Mouse (Mus musculus) cerebellum, adult 9-11 months (tissue): ENCODE results near the gene Adcy9.

Experiments
- DNase-seq: peaks from one replicate; pipeline ENCODE4 v3.0.0; 2022

The Adcy9 gene

DNA sequence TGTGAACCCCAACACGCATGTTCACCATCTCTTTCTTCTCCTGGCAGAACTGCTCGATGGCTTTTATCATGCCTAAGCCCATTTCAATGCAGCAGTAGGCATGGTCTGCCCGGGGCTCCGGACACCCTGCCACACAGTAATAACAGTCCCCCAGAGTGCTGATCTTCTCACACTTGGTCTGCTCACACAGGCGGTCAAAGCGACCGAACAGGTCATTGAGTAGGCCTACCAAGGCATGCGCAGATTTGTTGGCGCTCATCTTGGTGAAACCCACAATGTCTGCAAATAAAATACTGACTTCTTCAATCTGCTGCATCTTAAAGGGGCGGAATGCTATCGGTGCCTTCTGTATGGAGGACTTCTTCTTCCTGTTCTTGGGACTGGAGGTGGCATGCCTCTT is 2.2 kb downstream of the Adcy9 start:
- DNase-seq = no peak

DNA sequence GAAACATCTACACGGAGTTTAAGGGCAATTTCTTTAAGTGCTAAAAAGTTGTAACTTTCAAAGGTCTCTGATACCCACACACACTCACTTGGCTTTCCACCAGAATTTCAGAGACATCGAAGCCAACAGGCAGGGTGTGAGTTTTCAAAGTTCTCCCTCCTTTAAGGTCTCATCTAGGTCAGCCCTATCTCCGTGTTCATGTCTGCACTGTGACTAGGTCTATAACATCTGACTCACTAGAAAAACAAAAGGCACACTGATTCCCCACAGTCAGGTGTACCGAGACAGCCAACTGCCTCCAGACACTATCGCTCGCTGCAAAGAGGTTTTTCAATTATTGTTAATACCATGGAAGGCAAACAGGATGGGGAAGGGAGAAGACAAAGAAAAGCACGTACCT is 2.8 kb downstream of the Adcy9 start:
- DNase-seq = no peak

DNA sequence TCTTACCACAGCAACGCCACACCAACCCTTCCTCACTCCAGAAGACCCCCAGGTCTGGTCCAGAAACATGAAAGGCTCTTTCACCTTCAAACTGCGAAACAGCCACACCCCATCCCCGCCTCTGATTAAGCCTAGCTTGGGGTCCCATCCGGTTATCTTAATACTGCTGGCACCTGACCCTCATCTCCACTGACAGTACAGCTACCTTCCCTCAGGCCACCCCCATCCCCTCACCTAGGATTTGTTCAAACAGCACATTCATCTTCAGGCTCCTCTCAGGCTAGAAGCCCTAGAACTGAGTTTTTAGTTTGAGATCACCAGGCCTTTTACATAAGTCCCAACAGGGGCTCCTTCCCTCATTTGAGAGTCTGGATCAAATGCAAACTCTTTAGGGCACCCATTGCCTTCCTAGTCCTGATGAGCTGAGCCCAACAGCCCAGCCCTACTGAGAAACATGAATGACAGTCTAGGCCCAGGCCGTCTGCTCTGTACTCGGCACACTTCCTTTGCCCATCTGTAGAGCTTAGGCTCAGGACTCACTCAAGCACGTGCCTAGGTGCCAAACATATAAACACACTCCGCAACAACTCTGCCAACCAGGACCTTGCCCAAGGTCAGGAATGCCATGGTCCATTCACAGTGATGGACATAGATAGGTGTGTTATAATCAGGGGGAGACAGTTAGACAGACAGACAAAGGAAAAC is 5.3 kb downstream of the Adcy9 start:
- DNase-seq = no peak

GRCm38 (mm10) chr16:4413988-4414880 is 6.1 kb downstream of the Adcy9 start:
- no peak for DNase-seq

GRCm38 (mm10) chr16:4413301-4413700 is 7.0 kb downstream of the Adcy9 start:
- DNase-seq = no peak

- no peak for DNase-seq
These were observed 8.0 kb downstream of the Adcy9 start for GRCm38 (mm10) chr16:4412298-4412697.

DNA sequence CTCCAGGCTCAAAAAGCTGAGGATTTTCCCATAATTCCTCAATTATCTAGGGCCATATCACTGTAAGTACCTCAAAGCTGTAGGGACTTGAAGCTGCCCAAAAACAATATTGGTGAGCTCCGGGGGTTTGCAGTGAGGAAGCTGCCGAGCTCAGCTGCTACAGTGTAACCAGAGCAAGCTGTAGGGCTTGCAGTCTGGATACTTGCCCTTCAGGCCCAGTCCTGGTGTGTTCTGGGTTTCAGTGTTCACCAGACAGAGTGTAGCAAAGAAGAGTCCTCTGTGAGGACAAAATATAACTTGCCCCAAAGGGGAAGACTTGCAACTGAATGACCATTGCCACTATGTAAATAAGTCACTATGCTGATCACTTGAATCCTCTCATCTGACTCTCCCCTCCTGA is 9.0 kb downstream of the Adcy9 start:
- DNase-seq = no peak

DNA sequence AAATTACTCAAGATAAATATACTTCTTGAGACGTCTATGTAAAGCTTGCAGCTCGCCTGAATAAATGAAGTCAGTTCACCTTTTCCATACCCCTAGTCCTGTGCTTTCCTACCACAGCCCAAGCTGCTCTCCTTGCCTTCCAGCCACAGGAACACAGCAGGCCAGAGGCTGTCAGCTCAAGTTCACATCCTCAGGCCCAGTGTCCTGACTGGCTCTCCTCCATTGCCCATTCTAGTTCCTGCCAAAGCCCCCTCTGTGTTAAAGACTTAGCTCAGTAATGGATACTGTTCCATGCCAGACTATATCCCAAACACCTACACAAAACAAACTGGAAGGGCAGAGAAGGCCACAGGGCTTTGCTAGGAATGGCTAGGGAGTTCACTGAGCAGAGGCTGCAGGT is 12.8 kb downstream of the Adcy9 start:
- no peak for DNase-seq

DNA sequence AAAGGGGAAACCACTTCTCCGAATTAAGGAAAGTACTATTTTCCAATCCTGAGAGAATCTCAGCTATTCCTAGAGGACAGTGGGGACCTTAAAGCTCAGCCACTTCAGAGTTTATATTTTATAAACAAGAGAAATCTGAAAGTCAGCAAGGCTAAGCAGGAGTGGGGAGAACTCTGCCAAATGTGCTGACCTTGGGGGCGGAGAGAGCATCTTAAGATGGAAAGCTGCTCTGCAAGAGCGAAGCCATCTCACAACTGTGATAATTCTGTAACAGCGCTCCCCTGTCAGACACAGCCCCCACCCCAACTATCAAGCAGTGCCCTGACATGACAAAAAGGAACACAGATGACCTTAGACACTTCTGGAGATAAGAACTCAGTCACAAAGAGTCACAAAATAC is 13.6 kb downstream of the Adcy9 start:
- no peak for DNase-seq

- DNase-seq = no peak
These were observed 14.2 kb downstream of the Adcy9 start for GRCm38 (mm10) chr16:4406047-4406586.

GRCm38 (mm10) chr16:4404933-4405761 is 15.2 kb downstream of the Adcy9 start:
- no peak for DNase-seq

GRCm38 (mm10) chr16:4401109-4401508 is 19.2 kb downstream of the Adcy9 start:
- DNase-seq = no peak

- no peak for DNase-seq
These were observed 20.7 kb downstream of the Adcy9 start for GRCm38 (mm10) chr16:4399471-4400223.

- no peak for DNase-seq
These were observed 21.5 kb downstream of the Adcy9 start for GRCm38 (mm10) chr16:4398782-4399181.

GRCm38 (mm10) chr16:4397636-4398035 is 22.7 kb downstream of the Adcy9 start:
- DNase-seq = no peak

DNA sequence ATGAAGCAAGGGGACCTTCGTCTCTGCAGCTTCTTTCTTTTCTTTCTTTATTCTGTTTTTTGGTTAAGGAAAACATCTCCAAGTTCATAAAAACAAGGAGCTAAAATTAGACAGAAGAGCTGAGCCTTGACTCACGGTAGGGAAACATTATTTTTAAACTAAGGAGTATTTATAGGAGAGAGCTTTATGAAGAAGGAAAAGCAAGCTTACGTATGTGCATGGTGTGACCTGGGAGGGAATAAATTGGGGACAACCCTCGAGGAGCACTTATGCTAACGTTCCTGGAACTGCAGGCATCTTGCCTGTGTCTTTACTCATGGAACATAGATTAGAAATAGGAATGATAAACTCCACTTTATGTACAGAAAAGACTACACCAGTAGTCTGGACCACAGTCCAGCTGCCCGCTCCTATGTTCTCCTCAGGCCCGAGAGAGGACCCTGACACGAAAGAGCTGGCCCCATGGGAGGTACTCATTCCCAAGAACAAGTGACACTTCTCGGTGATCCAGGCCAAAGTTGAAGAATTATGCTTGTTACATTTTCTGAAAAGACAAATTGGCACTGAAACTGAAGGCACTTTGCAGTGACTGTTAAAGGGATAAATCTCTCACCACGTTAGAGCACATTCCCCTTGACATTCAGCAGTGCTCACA is 24.5 kb downstream of the Adcy9 start:
- no peak for DNase-seq

DNA sequence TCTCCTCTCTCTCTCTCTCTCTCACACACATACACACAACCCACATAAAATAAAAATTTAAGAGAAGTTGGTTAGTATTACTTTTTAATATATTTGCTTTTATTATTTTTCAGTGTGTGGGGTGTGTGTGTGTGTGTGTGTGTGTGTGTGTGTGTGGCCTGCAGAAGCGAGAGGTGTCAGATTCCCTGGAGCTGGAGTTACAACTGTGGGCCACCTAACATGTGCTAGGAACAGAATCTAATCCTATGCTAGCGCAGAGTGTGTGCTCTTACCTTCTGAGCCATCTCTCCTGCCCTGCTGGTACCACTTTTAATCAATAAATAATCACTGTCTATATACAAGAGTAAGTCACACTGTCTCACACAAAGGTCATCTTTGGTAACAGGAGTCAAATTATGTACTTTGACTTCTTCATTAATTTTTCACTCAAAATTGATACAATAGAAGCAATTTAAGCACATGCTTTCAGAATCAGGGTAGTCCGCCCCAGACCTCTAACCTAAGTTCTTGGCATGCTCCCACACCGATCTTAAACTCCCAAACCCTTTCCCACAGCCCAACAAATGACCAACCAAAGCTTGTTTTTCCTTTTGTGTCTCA is 25.2 kb downstream of the Adcy9 start:
- DNase-seq = no peak

- DNase-seq = no peak
These were observed 36.7 kb downstream of the Adcy9 start for GRCm38 (mm10) chr16:4383473-4384038.

GRCm38 (mm10) chr16:4382406-4382805 is 37.9 kb downstream of the Adcy9 start:
- DNase-seq = no peak

DNA sequence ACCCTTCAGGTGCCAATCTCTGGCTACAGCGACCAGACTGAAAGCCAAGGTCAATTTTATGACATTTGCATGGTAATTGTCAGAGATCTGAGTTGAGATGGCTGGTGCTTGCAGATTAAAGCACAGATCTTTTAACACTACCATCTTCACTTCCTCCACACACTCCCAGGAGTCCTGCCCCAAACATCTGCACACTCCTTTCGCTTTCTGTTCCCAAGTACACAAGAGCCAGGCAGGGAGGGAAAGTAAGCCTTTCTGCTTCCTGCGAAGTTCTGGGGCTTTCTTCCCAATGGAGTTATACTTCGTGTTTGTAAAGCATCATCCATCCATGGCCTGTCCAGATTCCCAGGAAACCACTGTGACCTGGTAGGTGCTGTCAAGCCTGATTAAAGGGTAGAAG is 38.8 kb downstream of the Adcy9 start:
- DNase-seq = no peak

DNA sequence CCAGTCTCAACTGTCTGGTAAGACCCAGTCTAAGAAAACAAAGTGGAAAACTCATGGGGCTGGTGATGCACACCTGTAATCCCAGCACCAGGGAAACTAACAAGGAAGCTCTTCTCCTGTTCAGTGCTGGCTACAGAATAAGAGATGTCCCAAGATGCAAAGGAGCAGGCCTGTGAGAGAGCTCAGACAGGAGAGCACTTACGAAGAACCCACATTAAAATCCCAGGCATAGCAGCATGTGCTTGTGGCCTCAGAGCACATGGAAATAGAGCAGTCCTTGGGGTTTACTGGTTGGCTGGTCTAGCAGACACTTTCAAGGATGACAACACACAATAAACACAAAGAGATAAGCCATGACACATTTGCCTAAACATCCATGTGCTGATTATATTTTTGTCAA is 41.5 kb downstream of the Adcy9 start:
- no peak for DNase-seq
